28 mouse cellular contexts compared by ENCODE assay signal in genomic region chr8:18442212-18442611, GRCm38 (mm10).
"Had no signal": no experiment of that assay in that cellular context is flagged by ENCODE, and none has a peak within 500 bp of the region (broad histone marks: within the 10 kb centered on the region; RNA-seq: fewer than 3 reads in every experiment).

No protein-coding gene starts in this region.

- H3K4me1 ChIP-seq: heart, embryonic 13.5 days; heart, embryonic 15.5 days; hindbrain, embryonic 15.5 days; kidney, embryonic 15.5 days; limb, embryonic 10.5 days; limb, embryonic 12.5 days; liver, embryonic 13.5 days; liver, embryonic 15.5 days had no signal

- H3K9me3 ChIP-seq: heart, embryonic 15.5 days; hindbrain, embryonic 15.5 days; kidney, embryonic 15.5 days; limb, embryonic 10.5 days; liver, embryonic 13.5 days; liver, embryonic 15.5 days had no signal

- H3K27me3 ChIP-seq: heart, embryonic 13.5 days; heart, embryonic 15.5 days; hindbrain, embryonic 15.5 days; kidney, embryonic 15.5 days; limb, embryonic 12.5 days; liver, embryonic 13.5 days; liver, embryonic 15.5 days had no signal

- H3K4me2 ChIP-seq: heart, embryonic 11.5 days; heart, embryonic 13.5 days; heart, embryonic 15.5 days; hindbrain, embryonic 15.5 days; kidney, embryonic 15.5 days; limb, embryonic 12.5 days; liver, embryonic 11.5 days; liver, embryonic 13.5 days; liver, embryonic 15.5 days had no signal

- H3K36me3 ChIP-seq: heart, embryonic 13.5 days; heart, embryonic 15.5 days; hindbrain, embryonic 15.5 days; kidney, embryonic 15.5 days; limb, embryonic 10.5 days; limb, embryonic 12.5 days; liver, embryonic 13.5 days; liver, embryonic 15.5 days had no signal

- H3K4me3 ChIP-seq: gastrocnemius, adult 2 months; heart, adult 2 months; heart, embryonic 13.5 days; heart, embryonic 15.5 days; hindbrain, embryonic 15.5 days; kidney, embryonic 15.5 days; left cerebral cortex, adult 2 months; limb, embryonic 10.5 days; limb, embryonic 12.5 days; liver, embryonic 13.5 days; liver, embryonic 15.5 days had no signal

- ATAC-seq: hindbrain, postnatal 0 days; intestine, embryonic 16.5 days; liver, postnatal 0 days had no signal

- H3K27ac ChIP-seq: gastrocnemius, adult 2 months; heart, adult 2 months; heart, embryonic 13.5 days; heart, embryonic 15.5 days; hindbrain, embryonic 15.5 days; hindbrain, postnatal 0 days; kidney, embryonic 15.5 days; left cerebral cortex, adult 2 months; limb, embryonic 10.5 days; limb, embryonic 12.5 days; liver, embryonic 13.5 days; liver, embryonic 15.5 days had no signal

- H3K9ac ChIP-seq: heart, embryonic 13.5 days; heart, embryonic 15.5 days; hindbrain, embryonic 15.5 days; kidney, embryonic 15.5 days; limb, embryonic 12.5 days; liver, embryonic 13.5 days; liver, embryonic 15.5 days; liver, postnatal 0 days had no signal

- DNase-seq: gastrocnemius, adult 2 months; gastrocnemius, postnatal 14 days; gastrocnemius, postnatal 36 days; heart, adult 11 months; heart, adult 2 months; heart, postnatal 14 days; heart, postnatal 36 days; kidney, adult 11 months; kidney, adult 2 months; kidney, adult 9 months; kidney, postnatal 10 days; kidney, postnatal 25 days; kidney, postnatal 4 days; liver; liver, embryonic 13.5 days; liver, postnatal 0 days had no signal
